Mouse (Mus musculus) cerebellum, adult 2 months (tissue): ENCODE results near the gene Onecut1.

Source experiments
- CTCF ChIP-seq: fragments of 200-500 bp; IDR thresholded peaks from 2 replicates; pipeline ENCODE4 v1.5.1; 2011; ENCODE audit warnings: low read depth, mild to moderate bottlenecking, control low read depth, low read length, moderate library complexity, borderline replicate concordance; ENCODE audit not compliant: insufficient read depth
- POLR2A ChIP-seq: fragments of 200-500 bp; IDR thresholded peaks from 2 replicates; pipeline ENCODE4 v1.6.1; 2011; ENCODE audit warnings: low read length, control low read depth, borderline replicate concordance; ENCODE audit not compliant: insufficient read depth

GRCm38 (mm10) chr9:74848411-74849194 lies 13.1 kb upstream of the Onecut1 start:
- TF ChIP-seq CTCF (no peak), POLR2A (no peak)
